Mouse (Mus musculus) cerebral cortex, adult 2 months (tissue): ENCODE data around the gene Hsdl1.

Experiments used
- WGBS: fragments of 180-500 bp; shearing (Covaris S2); methylation state at CpG from one replicate; pipeline ENCODE4 v1.1.7; 2018; 5-methylcytosine and 5-hydroxymethylcytosine counted together

The Hsdl1 gene

DNA sequence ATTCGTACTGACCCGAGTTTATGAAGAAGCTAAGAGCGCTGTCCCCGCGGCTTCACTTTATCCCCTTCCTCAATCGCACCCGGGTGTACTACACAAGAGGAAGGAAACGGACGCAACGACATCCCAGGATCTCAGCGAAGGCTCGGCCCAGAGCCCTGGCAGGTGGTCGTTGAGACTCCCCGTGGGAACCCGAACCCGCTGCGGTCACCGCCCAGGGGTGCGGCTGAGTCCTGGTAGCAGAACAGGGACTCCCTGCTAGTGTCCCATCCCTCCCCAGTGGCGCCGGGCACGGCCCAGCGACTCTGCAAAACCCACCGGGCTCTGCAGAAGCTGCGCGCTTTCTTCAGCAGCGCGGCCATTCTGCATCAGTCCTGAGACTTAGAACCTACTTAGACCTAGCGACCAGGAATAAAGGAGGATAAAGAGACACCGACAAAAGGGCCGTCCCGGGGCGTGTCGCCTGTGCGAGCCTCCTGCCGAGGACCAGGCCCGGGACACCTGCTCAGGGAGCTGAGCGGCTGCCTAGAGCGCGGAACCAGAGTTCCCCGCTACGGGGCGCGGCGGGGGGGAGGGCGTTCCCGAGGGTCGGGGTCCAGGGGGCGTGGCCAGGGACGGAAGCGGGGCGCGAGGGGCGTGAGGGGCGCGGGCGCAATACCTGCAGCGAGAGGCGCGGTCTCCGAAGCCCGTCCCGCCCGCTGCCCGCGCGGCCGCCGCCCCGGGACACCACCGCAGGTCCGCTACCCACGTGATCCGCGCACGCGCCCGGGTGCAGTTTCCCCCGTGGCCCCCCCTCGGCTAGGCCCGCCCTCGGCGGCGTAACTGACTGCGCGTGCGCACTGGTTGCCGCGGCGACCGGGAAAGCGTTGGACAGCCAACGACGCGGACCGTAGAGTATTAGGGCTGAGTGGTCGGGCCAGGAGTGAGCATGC, at the start of gene Hsdl1, which contains the start of gene Dnaaf1:
Gene Hsdl1 (minus strand): TSS at position 747 of the 929 bp plus-strand sequence.
Gene Dnaaf1 (plus strand): TSS at position 799 of the 929 bp plus-strand sequence.
- WGBS = 1% methylated on average over 97 of the region's 97 CpGs

- WGBS = 78% methylated on average over 1 of the region's 1 CpGs
Measured at GRCm38 (mm10) chr8:119623744-119624143, 48.8 kb upstream of the Hsdl1 start.

- WGBS = 92% methylated on average over 8 of the region's 8 CpGs
Measured at GRCm38 (mm10) chr8:119623061-119623460, 48.1 kb upstream of the Hsdl1 start.

GRCm38 (mm10) chr8:119622555-119622954, 47.6 kb upstream of the Hsdl1 start:
- 82% methylated on average over 4 of the region's 4 CpGs for WGBS

GRCm38 (mm10) chr8:119620848-119621465, 46.0 kb upstream of the Hsdl1 start:
- 87% methylated on average over 14 of the region's 14 CpGs for WGBS

DNA sequence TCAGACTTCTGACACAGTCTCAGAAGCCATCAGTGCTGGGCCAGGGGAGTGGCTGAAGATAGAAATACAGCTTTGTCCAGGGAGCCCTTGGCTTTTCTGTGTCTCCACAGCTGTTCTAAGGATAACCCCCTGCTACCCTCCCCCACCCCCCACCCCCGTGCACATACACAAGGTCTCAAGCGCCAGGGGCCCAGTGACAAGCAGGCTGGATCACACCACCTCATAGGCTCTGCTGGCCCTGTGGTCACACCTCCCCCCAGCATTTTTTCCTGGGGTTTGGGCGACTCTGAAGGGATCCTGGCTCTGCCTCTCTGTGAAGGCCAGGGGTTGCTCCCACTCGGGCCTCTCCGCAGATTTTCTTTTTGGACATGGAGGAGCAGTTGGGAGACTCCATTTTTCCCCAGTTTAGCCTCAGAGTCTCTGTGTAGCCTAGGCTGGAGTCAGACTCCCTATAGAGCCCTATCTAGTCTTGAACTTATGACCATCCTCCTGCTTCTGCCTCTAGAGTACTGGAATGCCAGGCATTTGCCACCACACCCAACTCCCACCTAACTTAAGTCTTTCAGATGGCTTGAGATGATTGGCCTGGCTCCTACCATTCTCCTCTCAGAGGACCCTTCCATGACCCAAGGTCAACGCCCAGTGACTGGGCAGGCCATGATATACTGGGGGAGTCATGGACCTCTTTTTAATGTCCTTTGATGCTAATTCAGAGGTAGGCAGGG, 45.3 kb upstream of the Hsdl1 start:
- 81% methylated on average over 6 of the region's 6 CpGs for WGBS

DNA sequence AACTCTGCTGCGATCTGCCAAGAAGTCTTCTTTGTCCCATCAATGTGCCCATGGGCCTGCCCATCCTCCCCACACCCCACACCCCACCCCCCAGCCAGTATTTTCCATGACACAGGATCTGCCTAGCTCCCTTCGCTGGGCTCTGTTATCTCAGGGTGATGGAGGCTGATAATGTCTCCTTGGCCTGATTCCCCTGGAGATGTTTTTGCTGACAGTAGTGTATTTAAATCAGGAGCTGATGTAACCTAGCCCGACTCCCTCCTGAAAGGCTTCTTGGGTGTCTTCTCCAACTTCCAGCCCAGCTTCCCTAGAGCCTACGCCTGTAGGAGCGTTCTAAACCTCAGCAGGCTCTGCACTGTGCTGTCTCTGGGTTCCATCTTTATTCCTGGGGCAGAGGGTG, 43.9 kb upstream of the Hsdl1 start:
- WGBS = 78% methylated on average over 5 of the region's 5 CpGs

GRCm38 (mm10) chr8:119617586-119617985, 42.6 kb upstream of the Hsdl1 start:
- 68% methylated on average over 5 of the region's 5 CpGs for WGBS

DNA sequence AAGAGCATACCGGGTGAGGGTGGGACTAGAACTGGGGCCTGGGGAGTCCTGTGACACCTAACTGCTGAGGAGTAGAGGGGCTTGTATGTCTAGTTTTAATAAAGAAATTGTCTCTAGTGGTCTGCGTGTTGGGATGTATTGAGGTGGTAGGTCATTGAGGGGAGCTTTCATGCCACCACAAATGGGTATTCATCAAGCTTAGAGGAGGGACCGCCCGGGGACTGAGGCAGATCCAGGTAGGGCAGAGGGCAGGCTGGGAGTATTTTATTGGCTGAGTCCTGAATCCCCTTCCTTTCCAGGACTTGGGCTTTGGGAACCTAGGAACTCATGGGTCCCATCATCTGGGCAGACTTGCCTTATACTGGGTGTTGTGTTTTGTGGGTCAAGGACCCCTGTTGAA, 41.8 kb upstream of the Hsdl1 start:
- WGBS = 95% methylated on average over 4 of the region's 4 CpGs

GRCm38 (mm10) chr8:119616358-119616757, 41.4 kb upstream of the Hsdl1 start:
- WGBS = 75% methylated on average over 7 of the region's 7 CpGs

- WGBS = 77% methylated on average over 14 of the region's 14 CpGs
Measured at GRCm38 (mm10) chr8:119615096-119615495, 40.1 kb upstream of the Hsdl1 start.

GRCm38 (mm10) chr8:119612471-119612870, 37.5 kb upstream of the Hsdl1 start, which contains the start of gene Adad2:
Gene Adad2, plus strand, starts transcription at chr8:119612747.
- 80% methylated on average over 26 of the region's 26 CpGs for WGBS

- WGBS = 87% methylated on average over 2 of the region's 2 CpGs
Measured at GRCm38 (mm10) chr8:119606224-119606623, 31.2 kb upstream of the Hsdl1 start.

DNA sequence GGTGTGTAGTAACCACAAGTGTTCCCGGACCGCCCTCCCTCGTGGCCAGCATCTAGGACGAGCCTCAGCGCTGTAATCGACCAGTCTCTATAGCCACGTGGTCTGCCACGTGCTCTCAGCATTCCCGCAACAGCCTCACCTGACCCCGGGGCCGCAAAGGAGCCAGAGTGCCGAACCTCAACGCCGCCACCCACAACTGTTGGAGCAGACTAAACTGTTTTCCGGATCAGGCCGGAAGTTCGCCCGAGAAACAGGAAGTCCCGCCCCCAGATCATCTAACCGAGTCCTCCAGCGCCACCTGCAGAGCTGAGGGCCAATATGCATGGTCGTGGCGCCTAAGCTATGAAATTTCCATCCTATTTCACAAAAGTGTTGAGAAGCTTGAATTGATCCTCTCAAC, 30.0 kb upstream of the Hsdl1 start, which contains the start of gene Taf1c:
Gene Taf1c (minus strand): TSS at position 227 of the 400 bp plus-strand sequence.
- WGBS = 0% methylated on average over 23 of the region's 23 CpGs

DNA sequence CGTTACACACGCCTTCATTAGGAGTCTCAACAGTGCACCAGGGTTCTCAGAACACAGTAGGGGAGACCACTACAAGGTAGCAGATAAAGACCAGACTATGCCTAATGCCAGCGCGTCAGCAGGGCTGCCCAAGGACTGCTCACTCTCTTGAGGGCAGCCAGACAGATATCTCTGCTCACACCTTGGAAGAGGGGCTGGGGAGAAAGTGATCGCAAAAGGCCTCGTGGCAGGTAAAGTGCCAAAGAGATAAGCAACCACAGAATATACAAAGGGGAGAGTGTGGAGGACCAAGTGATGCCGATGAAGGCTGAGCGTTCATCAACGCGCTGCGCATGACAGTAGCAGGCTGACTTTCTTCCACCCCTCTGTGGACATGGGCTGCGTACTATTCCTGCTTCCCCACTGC, 29.4 kb upstream of the Hsdl1 start:
- WGBS = 27% methylated on average over 12 of the region's 12 CpGs

DNA sequence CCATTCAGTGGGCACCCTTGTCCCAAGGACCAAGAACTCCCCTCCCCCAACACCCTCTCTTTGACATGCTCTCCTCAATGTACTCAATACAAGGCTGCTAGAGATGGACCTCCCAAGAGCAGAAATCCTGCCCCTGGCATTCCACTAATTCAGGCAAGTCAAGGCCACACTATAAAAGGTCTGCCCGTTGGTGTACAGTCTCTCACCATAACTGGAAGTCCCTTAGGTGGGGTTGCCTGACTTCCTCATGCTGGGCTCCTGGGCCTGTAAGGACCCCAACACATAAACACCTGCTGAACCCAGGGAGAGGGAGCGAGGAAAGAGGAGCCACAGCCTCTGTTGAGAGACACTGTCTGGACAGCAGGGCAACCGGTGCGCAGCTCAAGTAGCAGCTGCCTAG, 28.8 kb upstream of the Hsdl1 start:
- 92% methylated on average over 4 of the region's 4 CpGs for WGBS

GRCm38 (mm10) chr8:119591456-119591855, 16.5 kb upstream of the Hsdl1 start:
- WGBS = 91% methylated on average over 7 of the region's 7 CpGs

GRCm38 (mm10) chr8:119590348-119590747, 15.4 kb upstream of the Hsdl1 start:
- WGBS = 83% methylated on average over 14 of the region's 14 CpGs

- 47% methylated on average over 10 of the region's 10 CpGs for WGBS
Measured at GRCm38 (mm10) chr8:119588844-119589243, 13.9 kb upstream of the Hsdl1 start.

- 75% methylated on average over 4 of the region's 4 CpGs for whole genome bisulfite sequencing
Measured at GRCm38 (mm10) chr8:119588321-119588720, 13.3 kb upstream of the Hsdl1 start.

GRCm38 (mm10) chr8:119585901-119586300, 10.9 kb upstream of the Hsdl1 start:
- WGBS = 21% methylated on average over 24 of the region's 24 CpGs
